In the genomic region with DNA sequence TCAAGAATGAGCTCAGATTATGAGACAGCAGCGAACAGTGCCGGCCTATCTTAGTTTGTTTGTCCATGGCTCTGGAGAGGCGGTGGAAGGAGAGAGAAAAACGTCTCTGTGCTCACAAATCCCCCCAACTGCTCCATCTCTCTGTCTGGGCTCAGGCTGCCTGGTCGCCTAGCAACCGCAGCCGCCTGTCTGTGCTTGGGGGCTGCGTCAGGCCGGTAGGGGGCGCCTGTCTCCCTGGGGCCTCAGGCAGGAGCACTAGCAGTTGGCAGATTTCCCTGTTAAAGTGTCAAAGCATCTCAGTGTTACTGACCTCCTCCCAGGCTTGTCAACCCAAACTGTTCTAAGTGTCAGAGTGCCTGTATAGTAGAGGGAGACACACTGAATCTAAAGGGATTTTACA, we compare ENCODE assay signal across 1 mouse cellular context.
A peak's percentile ranks its signal among the peaks of the same experiment; 100 is the strongest.
TF ChIP-seq lines count a peak whose summit lies in the region.

No protein-coding gene starts in this region.

TF ChIP-seq in MEL, 35 proteins besides CTCF, POLR2A, EP300 and RAD21 (continued from another document):
- peak; percentile 33 for TF ChIP-seq SMC3 (IDR thresholded peaks at IDR 0.05; ENCODE audit: low read depth, low read length)
- no peak for TF ChIP-seq ZC3H11A (IDR thresholded peaks at IDR 0.05; ENCODE audit: low read depth, low read length)
- no peak for TF ChIP-seq RCOR1 (IDR thresholded peaks at IDR 0.05; ENCODE audit: low read depth, low read length)
